Mouse (Mus musculus): ENCODE measurements around the gene Gm42791. TPM values are rescaled to one million over a fixed set of nuclear protein-coding genes. Genes with fewer than 3 reads are reported as not detected.

The Gm42791 gene
- total RNA-seq, 1 experiment from 2014 or later = 1.3 TPM

DNA sequence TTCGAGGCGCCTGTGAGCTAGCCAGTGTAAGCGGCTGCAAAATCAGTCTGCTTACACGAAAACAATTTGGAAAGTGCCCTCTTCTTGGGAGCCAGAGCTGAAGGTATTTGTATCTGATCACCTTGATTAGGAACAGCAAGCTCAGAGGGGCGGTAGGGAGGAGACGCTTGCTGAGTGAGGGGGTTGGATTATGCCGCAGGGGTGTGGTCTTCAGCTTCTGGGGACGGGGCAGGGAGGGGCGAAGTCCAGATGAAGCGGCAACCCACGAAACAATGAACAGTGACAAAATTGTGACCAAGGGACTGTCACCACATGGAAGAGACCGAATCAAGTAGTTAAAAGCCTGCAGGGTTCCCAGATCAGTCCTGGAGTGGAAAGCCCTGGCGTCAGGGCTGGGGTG lies 10.0 kb downstream of the Gm42791 start:
- no peak for ATAC-seq (ENCODE audit: extremely low read depth, insufficient number of reproducible peaks, low FRiP score, poor library complexity, severe bottlenecking)

GRCm38 (mm10) chr5:148983696-148984095 lies 11.3 kb downstream of the Gm42791 start:
- no peak for ATAC-seq (ENCODE audit: extremely low read depth, insufficient number of reproducible peaks, low FRiP score, poor library complexity, severe bottlenecking)

DNA sequence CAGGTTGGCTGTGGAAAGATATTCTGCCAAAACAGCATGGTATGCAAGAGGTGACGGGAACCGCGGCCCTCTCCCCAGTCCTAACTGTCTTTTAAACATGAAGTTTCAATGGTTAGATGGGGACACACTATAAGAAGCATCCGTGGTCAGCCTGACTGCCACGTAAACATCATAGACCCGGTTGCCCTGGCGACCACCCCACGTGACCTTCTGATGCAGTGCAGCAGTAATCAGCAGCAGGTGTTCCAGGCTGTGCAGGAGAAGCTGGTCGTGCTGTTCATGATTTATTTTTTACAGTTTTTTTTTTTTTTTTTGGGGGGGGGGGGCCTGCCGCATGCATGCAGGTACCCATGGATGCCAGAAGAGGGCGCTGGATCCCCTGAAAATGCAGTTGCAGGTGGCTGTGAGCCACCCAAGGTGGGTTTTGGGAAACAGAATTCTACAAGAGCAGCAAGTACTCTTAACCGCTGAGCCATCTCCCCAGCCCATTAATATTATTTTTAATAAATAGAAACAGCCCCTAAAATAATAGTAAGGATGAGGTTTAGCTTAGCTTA lies 11.8 kb downstream of the Gm42791 start:
- no peak for ATAC-seq (ENCODE audit: extremely low read depth, insufficient number of reproducible peaks, low FRiP score, poor library complexity, severe bottlenecking)

DNA sequence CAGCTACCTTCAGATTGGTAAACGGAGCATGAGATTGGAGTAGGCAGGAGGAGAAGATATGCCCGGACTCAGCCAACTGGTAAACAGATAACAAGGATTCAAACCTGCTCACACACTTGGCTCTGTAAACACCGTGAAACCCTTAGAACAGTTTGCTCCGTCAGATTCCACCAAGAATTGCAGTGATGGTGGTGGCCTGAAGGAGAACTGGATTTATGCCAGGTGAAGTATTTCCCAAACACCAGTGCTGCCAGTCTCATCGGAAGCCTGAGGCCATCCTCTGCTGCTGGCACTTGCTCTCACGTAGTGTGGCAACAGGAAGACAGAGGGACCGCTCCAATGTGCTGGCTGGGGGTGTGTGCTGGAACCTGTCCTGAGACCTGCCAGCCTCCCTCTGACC lies 12.6 kb downstream of the Gm42791 start:
- ATAC-seq (ENCODE audit: extremely low read depth, insufficient number of reproducible peaks, low FRiP score, poor library complexity, severe bottlenecking) = no peak

DNA sequence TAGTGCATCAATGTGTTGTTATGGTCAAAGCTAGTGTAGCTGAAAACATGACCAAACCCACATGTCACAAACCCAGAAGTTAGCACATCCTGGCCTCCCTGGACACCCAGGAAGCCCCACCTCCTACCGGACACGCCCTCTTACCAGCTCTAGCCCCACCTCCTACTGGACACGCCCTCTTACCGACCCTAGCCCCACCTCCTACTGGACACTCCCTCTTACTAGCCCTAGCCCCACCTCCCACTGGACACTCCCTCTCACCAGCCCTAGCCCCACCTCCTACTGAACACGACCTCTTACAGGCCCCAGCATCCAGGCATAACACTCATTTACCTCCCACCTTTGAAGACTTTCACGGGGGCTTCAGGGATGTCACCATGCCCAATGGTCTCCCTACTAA lies 14.3 kb downstream of the Gm42791 start:
- no peak for ATAC-seq (ENCODE audit: extremely low read depth, insufficient number of reproducible peaks, low FRiP score, poor library complexity, severe bottlenecking)

- ATAC-seq (ENCODE audit: extremely low read depth, insufficient number of reproducible peaks, low FRiP score, poor library complexity, severe bottlenecking) = peak; percentile 21; the same call in 1 of the 2 replicates
These were observed 16.3 kb downstream of the Gm42791 start for GRCm38 (mm10) chr5:148978458-148979165.

DNA sequence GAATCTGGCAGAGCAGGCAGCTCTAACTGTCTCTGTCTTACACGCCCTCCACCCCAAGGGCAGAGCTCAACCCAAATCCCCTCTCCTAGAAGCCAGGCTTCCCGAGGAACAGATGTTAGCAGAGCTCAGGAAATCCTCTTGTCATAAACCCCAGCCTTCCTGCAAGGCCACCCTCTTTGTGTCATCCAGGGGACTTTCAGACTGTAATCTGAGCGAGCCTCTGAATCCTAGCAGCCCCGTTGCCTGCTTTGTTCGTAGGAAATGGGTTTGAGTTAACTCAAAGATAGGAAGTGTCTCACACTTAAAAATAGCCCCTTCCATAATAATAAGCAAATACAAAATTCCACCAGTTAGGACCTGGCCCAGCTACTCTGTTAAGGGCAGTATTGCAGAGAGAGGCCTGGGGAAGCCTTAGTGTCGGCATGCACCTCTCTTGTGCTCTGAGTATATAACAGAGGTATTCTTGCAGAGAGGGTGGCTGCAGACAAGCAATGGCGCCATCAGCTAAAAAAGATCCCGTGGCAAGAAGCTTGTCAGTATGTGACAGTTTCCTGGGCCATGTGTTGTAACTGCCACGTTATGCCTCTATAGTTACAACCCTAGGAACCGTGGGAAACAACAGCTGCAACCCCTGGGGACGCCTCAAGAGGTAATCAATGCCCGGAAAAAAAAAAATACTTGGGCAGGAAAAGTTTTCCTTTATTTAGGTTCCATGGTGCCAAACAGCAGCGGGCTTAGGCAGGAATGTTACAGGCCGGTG lies 17.1 kb downstream of the Gm42791 start:
- ATAC-seq (ENCODE audit: extremely low read depth, insufficient number of reproducible peaks, low FRiP score, poor library complexity, severe bottlenecking) = no peak

DNA sequence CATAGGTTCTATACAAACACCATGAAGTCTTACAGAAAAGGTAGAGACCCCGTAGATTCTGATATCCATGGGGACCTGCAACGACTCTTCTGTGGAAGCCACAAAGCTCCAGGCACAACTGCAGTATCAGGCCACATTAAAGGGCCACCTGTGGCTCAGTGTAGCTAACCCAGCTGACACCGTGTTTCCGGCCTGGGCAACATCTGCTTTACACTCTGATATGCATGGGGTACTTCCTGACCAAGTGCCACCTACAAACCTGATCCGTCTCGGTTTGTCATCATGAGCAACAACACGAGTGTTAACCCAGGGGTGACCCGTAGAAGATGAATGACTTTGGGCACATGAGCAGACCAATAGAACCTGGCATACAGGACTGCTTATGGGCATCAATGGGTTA lies 18.1 kb downstream of the Gm42791 start:
- peak; percentile 90 for ATAC-seq (ENCODE audit: extremely low read depth, insufficient number of reproducible peaks, low FRiP score, poor library complexity, severe bottlenecking)

DNA sequence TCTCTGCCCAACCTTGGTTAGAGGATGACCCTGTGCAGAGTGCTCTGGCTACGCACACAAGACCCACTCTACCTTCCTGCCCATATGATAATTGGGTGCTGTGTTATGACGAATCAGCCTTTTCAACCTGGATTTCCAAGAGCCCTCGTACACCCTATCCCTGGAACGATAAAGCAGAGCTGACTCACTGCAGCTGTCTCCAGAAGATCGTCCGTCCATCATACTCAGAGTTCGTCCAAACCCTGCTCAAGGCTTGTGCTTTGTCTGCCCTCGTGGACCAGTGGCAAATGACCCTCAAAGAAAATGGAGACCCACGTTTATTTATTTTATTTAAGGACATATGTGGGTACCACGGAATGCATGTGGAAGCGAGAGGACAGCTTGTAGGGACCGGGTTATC lies 19.9 kb downstream of the Gm42791 start:
- ATAC-seq (ENCODE audit: extremely low read depth, insufficient number of reproducible peaks, low FRiP score, poor library complexity, severe bottlenecking) = no peak

GRCm38 (mm10) chr5:148973019-148973668 lies 21.8 kb downstream of the Gm42791 start:
- ATAC-seq (ENCODE audit: extremely low read depth, insufficient number of reproducible peaks, low FRiP score, poor library complexity, severe bottlenecking) = no peak

- ATAC-seq (ENCODE audit: extremely low read depth, insufficient number of reproducible peaks, low FRiP score, poor library complexity, severe bottlenecking) = no peak
These were observed 22.8 kb downstream of the Gm42791 start for GRCm38 (mm10) chr5:148972167-148972566.

GRCm38 (mm10) chr5:148969648-148970047 lies 25.3 kb downstream of the Gm42791 start:
- no peak for ATAC-seq (ENCODE audit: extremely low read depth, insufficient number of reproducible peaks, low FRiP score, poor library complexity, severe bottlenecking)

- ATAC-seq (ENCODE audit: extremely low read depth, insufficient number of reproducible peaks, low FRiP score, poor library complexity, severe bottlenecking) = no peak
These were observed 25.9 kb downstream of the Gm42791 start for GRCm38 (mm10) chr5:148968958-148969576.

- no peak for ATAC-seq (ENCODE audit: extremely low read depth, insufficient number of reproducible peaks, low FRiP score, poor library complexity, severe bottlenecking)
These were observed 26.8 kb downstream of the Gm42791 start for GRCm38 (mm10) chr5:148968179-148968578.

DNA sequence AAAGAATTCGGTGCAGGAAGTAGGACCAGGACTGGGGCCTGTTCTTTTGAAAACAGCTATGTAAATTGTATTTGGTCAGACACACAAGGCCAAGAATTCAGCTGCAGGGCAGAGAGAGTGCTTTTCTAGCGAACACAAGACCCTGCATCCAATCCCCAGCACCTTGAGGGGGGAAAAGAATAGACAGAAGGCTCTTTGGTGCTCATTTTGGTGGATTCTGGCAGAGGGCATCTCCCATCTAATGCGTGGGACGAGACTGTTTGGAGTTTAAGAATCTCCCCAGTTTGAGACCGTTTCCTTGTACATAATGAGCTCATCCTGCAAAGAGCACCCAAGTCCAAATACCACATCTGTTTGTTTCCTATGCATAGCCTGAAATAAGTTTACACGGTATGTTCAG lies 28.6 kb downstream of the Gm42791 start:
- ATAC-seq (ENCODE audit: extremely low read depth, insufficient number of reproducible peaks, low FRiP score, poor library complexity, severe bottlenecking) = no peak

DNA sequence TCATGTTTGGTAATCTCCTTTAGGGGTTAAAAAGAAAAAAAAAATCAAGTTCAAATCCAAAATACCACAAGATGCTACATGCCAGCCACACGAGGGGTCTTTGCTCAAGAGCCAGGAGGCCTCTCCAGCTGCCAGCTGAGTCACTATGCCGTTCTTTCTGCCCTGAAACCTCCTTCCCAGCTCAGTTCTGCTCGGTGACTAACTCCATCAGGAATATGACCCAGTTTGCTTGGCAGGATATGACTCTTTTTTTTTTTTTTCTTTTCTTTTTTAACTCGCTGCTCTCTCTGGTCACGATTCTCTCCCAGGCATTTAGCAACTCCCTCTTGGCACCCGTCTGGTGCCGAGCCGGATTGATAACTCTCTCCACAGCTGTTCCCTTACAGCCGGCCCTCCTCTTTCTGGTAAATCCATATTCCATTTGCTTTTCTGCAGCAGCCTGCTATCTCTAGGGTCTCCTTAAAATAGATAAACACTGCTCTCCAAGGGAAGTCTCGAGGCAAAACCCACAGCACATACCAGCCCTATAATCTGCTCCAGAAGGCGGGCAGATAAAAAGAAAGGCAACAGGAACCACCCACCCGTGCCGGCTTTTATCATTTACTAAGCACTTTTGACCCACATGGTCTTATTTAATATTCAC lies 29.1 kb downstream of the Gm42791 start:
- no peak for ATAC-seq (ENCODE audit: extremely low read depth, insufficient number of reproducible peaks, low FRiP score, poor library complexity, severe bottlenecking)

DNA sequence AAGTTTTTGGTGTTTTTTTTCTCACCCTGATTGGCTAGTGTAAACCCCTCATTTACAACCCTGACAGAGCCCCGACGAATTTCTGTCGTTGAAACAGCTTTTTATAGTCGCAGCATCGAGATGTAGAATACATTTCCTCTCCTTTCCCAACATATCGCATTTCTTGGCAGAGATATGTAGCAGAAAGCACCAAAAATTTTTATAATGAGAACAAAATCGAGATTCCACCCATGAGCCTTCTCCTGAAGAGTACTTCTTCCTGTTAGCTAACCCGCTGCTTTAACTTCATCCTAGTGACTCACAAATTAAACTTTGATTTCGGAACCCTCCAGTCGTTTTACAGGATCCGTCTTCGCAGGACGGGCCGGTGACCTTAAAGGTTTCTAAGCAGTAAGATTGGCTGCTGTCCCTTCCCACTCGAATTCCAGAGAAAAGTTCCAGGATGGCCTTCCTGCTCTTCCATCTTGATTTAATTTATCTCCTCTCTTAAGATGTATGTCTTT lies 29.8 kb downstream of the Gm42791 start:
- no peak for ATAC-seq (ENCODE audit: extremely low read depth, insufficient number of reproducible peaks, low FRiP score, poor library complexity, severe bottlenecking)

DNA sequence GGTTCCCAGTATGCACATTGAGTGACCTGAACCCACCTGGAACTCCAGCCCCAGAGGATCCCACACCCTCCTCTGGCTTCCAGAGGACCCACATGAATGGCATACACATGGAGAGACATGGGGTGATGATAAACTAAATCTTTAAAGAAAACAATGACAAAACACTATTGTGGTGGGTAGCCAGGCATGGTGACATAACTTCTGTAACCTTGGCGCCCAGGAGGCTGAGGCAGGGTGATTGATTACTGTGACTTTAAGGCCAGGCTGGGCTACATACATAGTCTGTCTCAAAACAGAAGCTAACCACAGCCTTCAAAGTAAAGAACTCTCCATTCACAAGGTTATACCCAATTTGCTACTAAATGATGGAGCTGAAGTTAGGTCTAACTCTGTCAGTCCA lies 30.7 kb downstream of the Gm42791 start:
- no peak for ATAC-seq (ENCODE audit: extremely low read depth, insufficient number of reproducible peaks, low FRiP score, poor library complexity, severe bottlenecking)

DNA sequence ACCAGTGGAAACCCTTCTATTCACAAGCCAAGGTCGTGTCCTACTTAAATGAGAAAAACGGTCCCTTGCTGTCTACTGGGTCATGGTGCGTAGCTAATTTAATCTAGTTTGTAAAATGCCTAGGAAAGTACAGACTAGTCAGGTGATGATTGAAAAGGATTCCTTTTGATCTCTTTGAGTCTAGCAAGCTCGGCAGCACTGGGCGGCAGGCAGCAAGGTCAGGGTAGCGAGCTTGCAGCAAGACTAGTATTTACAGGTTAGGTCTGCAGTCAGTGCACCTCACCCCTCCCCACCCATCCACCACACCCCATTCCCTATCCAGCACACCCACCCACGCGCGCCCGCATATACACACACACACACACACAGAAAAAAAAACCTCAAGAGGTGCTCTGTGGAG lies 34.7 kb downstream of the Gm42791 start:
- no peak for ATAC-seq (ENCODE audit: extremely low read depth, insufficient number of reproducible peaks, low FRiP score, poor library complexity, severe bottlenecking)

All from neutrophil, adult 5-6 weeks (primary cell).